Mouse (Mus musculus): ENCODE data around the gene Gm3015.
"Not testable (repeated sequence)": the region's sequence is repeated elsewhere in the genome, so short reads cannot be mapped to it uniquely, and the experiment has no call there.

The Gm3015 gene

DNA sequence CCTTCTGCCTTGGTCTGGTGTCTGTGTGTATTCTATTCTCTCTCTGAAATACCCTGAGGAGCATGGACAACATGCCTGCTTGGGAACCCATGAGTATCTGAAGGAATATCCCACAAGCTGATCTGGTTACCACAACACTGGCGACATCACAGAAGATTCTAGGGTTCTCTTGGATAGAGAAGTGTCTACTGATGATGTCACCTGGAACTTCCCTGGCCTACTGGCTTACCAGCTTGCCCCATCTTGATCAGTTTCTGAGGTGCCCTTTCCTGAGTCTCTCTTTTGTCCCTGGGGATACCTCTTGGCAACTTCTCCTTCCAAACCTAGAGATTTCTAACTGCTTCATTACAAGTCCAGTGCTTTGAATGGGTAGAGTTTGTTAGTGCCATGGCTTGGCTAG, at the start of gene Gm3015:
TSS of gene Gm3015 (minus strand) at position 101 of the 400 bp plus-strand sequence.
- not testable (repeated sequence) for DNase-seq

DNA sequence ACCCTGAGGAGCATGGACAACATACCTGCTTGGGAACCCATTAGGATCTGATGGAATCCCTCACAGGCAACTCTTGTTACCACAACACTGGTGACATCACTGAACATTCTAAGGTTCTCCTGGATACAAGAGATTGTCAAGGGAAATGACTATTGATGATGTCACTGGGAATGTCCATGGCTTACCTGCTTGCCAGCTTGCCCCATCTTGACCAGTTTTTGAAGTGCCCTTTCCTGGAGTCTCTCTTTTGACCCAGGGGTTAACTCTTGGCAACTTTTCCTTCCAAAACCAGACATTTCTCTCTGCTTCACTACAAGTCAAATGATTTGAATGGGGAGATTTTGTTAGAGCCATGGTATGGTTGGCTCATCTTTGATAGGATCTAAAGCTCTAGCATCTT, 29.3 kb upstream of the Gm3015 start, which contains the start of gene Gm10377:
TSS of gene Gm10377 (minus strand) at position 101 of the 400 bp plus-strand sequence.
- DNase-seq = not testable (repeated sequence)
